Mouse (Mus musculus) liver, postnatal 0 days (tissue): ENCODE data around the gene Cwf19l1. TPM values are rescaled to one million over a fixed set of nuclear protein-coding genes. Genes with fewer than 3 reads are reported as not detected.

ENCODE experiments used
- ATAC-seq: fragments of 200-750 bp; cut with Nextera tagmentation; 2 replicates; pipeline ENCODE4 v1.8.0; 2017; ENCODE audit warnings: mild to moderate bottlenecking, moderate library complexity
- DNase-seq: peaks from one replicate; pipeline ENCODE4 v3.0.0-alpha.2; 2016
- H3K27ac ChIP-seq: fragments of 300-500 bp; sonication (generic); 2 replicates; pipeline ENCODE4 v1.5.1; 2014; ENCODE audit warnings: antibody characterized with exemption, moderate library complexity, mild to moderate bottlenecking, low read depth
- H3K27me3 ChIP-seq: fragments of 300-500 bp; sonication (generic); 2 replicates; pipeline ENCODE4 v1.6.1; 2014; ENCODE audit warnings: low read length, control low read depth, mixed read lengths; ENCODE audit not compliant: insufficient read depth
- H3K36me3 ChIP-seq: fragments of 300-500 bp; sonication (generic); replicated peaks from 2 replicates; pipeline ENCODE4 v1.6.1; 2014; ENCODE audit warnings: mild to moderate bottlenecking, control low read depth, low read length, moderate library complexity, mixed read lengths; ENCODE audit not compliant: insufficient read depth
- H3K4me1 ChIP-seq: fragments of 300-500 bp; sonication (generic); 2 replicates; pipeline ENCODE4 v1.6.1; 2014; ENCODE audit warnings: antibody characterized with exemption, mild to moderate bottlenecking, control low read depth; ENCODE audit not compliant: insufficient read depth
- H3K4me2 ChIP-seq: fragments of 300-500 bp; sonication (generic); 2 replicates; pipeline ENCODE4 v1.6.1; 2014; ENCODE audit warnings: low read depth, mild to moderate bottlenecking, low read length, moderate library complexity, mixed read lengths
- H3K4me3 ChIP-seq: fragments of 300-500 bp; sonication (generic); 2 replicates; pipeline ENCODE4 v1.5.1; 2014; ENCODE audit warnings: low read depth, low read length
- H3K9ac ChIP-seq: fragments of 300-500 bp; sonication (generic); replicated peaks from 2 replicates; pipeline ENCODE4 v1.6.1; 2014; ENCODE audit warnings: mild to moderate bottlenecking, moderate library complexity
- H3K9me3 ChIP-seq: fragments of 300-500 bp; sonication (generic); 2 replicates; pipeline ENCODE4 v1.6.1; 2016; ENCODE audit warnings: mild to moderate bottlenecking, control low read depth, low read length, mixed read lengths
- CTCF ChIP-seq: sonication (generic); IDR thresholded peaks from 2 replicates; pipeline ENCODE4 v1.5.1; 2016; ENCODE audit warnings: antibody characterized with exemption, low read depth
- EP300 ChIP-seq: IDR thresholded peaks from 2 replicates; pipeline ENCODE4 v1.6.1; 2016; ENCODE audit warnings: antibody characterized with exemption, low read depth, mild to moderate bottlenecking
- WGBS: fragments of 180-500 bp; shearing (Covaris S2); extraction: QIAGEN DNeasy Blood & Tissue Kit; methylation state at CpG from one replicate; pipeline ENCODE4 v1.1.7; 2014; ENCODE audit not compliant: insufficient replicate concordance; 5-methylcytosine and 5-hydroxymethylcytosine counted together
- polyA plus RNA-seq: library from polyadenylated mRNA; unstranded; fragments of >200 nt; fragmentation: Nextera tagmentation; extraction: Ambion mirVana; gene quantifications from 2 replicates; pipeline ENCODE4 v1.2.1, GENCODE M21; 2015

Gene Cwf19l1
- polyA plus RNA-seq, 1 experiment from 2014 or later, result 12.6 TPM

- peaks cover 3% of the 10 kb centered on the region; the same call in 1 of the 2 replicates for H3K27me3 ChIP-seq
- ATAC-seq (peak; percentile 92), DNase-seq (peak; percentile 92)
- TF ChIP-seq EP300, result no peak
- H3K4me3 ChIP-seq, result peak within 1 kb of the TSS; percentile 70
- peak within 1 kb of the TSS; percentile 49 for H3K27ac ChIP-seq
- H3K9ac ChIP-seq, result peak within 1 kb of the TSS; percentile 66
- H3K36me3 ChIP-seq, result peaks cover 18% of the 10 kb centered on the region
- WGBS, result 2% methylated on average over 46 of the region's 46 CpGs
- peaks cover 8% of the 10 kb centered on the region for H3K4me1 ChIP-seq
- no peaks in the 10 kb centered on the region for H3K9me3 ChIP-seq
- peak within 1 kb of the TSS; percentile 84 for H3K4me2 ChIP-seq
Measured at GRCm38 (mm10) chr19:44145702-44146567, 10.3 kb upstream of the Cwf19l1 start, which contains the start of gene Bloc1s2. Gene Bloc1s2 (minus strand): TSS chr19:44146446.

GRCm38 (mm10) chr19:44144366-44144765, 8.7 kb upstream of the Cwf19l1 start:
- Histone ChIP-seq H3K9me3 (no peaks in the 10 kb centered on the region), H3K9ac (no peak overlapping the region), H3K27ac (peak overlapping the region; percentile 2; the same call in 1 of the 2 replicates), H3K4me3 (no peak overlapping the region), H3K27me3 (no peaks in the 10 kb centered on the region), H3K4me1 (peaks cover 8% of the 10 kb centered on the region), H3K36me3 (peaks cover 26% of the 10 kb centered on the region), H3K4me2 (no peak overlapping the region)
- DNase-seq (no peak), ATAC-seq (no peak)
- 46% methylated on average over 9 of the region's 9 CpGs for WGBS
- no peak for TF ChIP-seq EP300
- TF ChIP-seq CTCF, result no peak

- 39% methylated on average over 7 of the region's 7 CpGs for WGBS
- Histone ChIP-seq H3K27ac (no peak overlapping the region), H3K9me3 (no peaks in the 10 kb centered on the region), H3K9ac (peak overlapping the region; percentile 42), H3K27me3 (no peaks in the 10 kb centered on the region), H3K4me1 (peaks cover 12% of the 10 kb centered on the region), H3K4me3 (peak overlapping the region; percentile 93), H3K36me3 (peaks cover 23% of the 10 kb centered on the region), H3K4me2 (peak overlapping the region; percentile 88)
- DNase-seq (no peak), ATAC-seq (peak; percentile 28; the same call in 1 of the 2 replicates)
- TF ChIP-seq EP300 (no peak), CTCF (no peak)
Measured at GRCm38 (mm10) chr19:44135960-44136485, 347 bp upstream of the Cwf19l1 start.

- ATAC-seq, result no peak
- H3K36me3 ChIP-seq, result peaks cover 25% of the 10 kb centered on the region
- H3K9me3 ChIP-seq, result no peaks in the 10 kb centered on the region
- H3K4me2 ChIP-seq, result no peak overlapping the region
- 78% methylated on average over 5 of the region's 5 CpGs for WGBS
- TF ChIP-seq EP300 (no peak), CTCF (no peak)
- no peak overlapping the region for H3K27ac ChIP-seq
- no peak overlapping the region for H3K9ac ChIP-seq
- no peak overlapping the region for H3K4me3 ChIP-seq
- no peak for DNase-seq
- H3K4me1 ChIP-seq, result peaks cover 12% of the 10 kb centered on the region
- no peaks in the 10 kb centered on the region for H3K27me3 ChIP-seq
Measured at GRCm38 (mm10) chr19:44132917-44133316, 2.8 kb downstream of the Cwf19l1 start.

GRCm38 (mm10) chr19:44128560-44128959, 7.1 kb downstream of the Cwf19l1 start:
- no peaks in the 10 kb centered on the region for H3K4me1 ChIP-seq
- TF ChIP-seq CTCF (no peak), EP300 (peak; percentile 53; the same call in 1 of the 2 replicates)
- H3K9ac ChIP-seq, result no peak overlapping the region
- DNase-seq (no peak), ATAC-seq (peak; percentile 82)
- peaks cover 57% of the 10 kb centered on the region for H3K36me3 ChIP-seq
- no peak overlapping the region for H3K4me2 ChIP-seq
- no peak overlapping the region for H3K4me3 ChIP-seq
- WGBS, result 58% methylated on average over 2 of the region's 2 CpGs
- H3K27ac ChIP-seq, result peak overlapping the region; percentile 62
- H3K27me3 ChIP-seq, result no peaks in the 10 kb centered on the region
- H3K9me3 ChIP-seq, result no peaks in the 10 kb centered on the region

GRCm38 (mm10) chr19:44127729-44128497, 7.8 kb downstream of the Cwf19l1 start:
- Histone ChIP-seq H3K4me3 (no peak overlapping the region), H3K9me3 (no peaks in the 10 kb centered on the region), H3K4me2 (no peak overlapping the region), H3K9ac (no peak overlapping the region), H3K27ac (peak overlapping the region; percentile 62), H3K36me3 (peaks cover 64% of the 10 kb centered on the region), H3K27me3 (no peaks in the 10 kb centered on the region), H3K4me1 (no peaks in the 10 kb centered on the region)
- DNase-seq (no peak), ATAC-seq (peak; percentile 77)
- WGBS, result 72% methylated on average over 10 of the region's 10 CpGs
- TF ChIP-seq EP300 (no peak), CTCF (no peak)
